Mouse (Mus musculus) left cerebral cortex, postnatal 10 days (tissue): Measurements from ENCODE around the gene Tfpi2. TPM values are rescaled to one million over a fixed set of nuclear protein-coding genes. Genes with fewer than 3 reads are reported as not detected.

Experiments
- DNase-seq, 2 experiments: peaks; one replicate each; pipeline ENCODE4 v3.0.0; 2021 to 2022; ENCODE audit warnings: low spot score in 2 of 2, mixed read lengths in 1 of 2; ENCODE audit errors: extremely low spot score in 1 of 2
- intact Hi-C: fragments of 180-260 bp; cut with DNase I; formaldehyde crosslinking; loops from one replicate; pipeline ENCODE4 v1.15.1; 2025
- total RNA-seq, 2 experiments: library from RNA; stranded (reverse); gene quantifications; 2 replicates each; pipeline ENCODE4 v1.2.3; 2021

Tfpi2 gene
- total RNA-seq, 2 experiments from 2014 or later, result 0.21 to 0.22 TPM

- intact Hi-C loops, result no loop called here
- no peak for DNase-seq
These were observed 53.7 kb downstream of the Tfpi2 start for GRCm38 (mm10) chr6:3935048-3935447.

- intact Hi-C loops, result no loop called here
- DNase-seq, result no peak
These were observed 62.6 kb downstream of the Tfpi2 start for GRCm38 (mm10) chr6:3926140-3926539.

- DNase-seq, result peak in 1 of 2 experiments; percentile 1
- intact Hi-C loops, result no loop called here
These were observed 65.8 kb downstream of the Tfpi2 start for GRCm38 (mm10) chr6:3922870-3923269.

GRCm38 (mm10) chr6:3916015-3916414, 72.7 kb downstream of the Tfpi2 start:
- intact Hi-C loops, result no loop called here
- no peak for DNase-seq

Other genes starting within 250 kb of the Tfpi2 start
- gene Calcr, start 224.2 kb downstream of the Tfpi2 start, total RNA-seq, result under 1 TPM in 1 of 2 experiments, not detected in 1; 0.30 TPM
- gene Gngt1, start 4.9 kb upstream of the Tfpi2 start, total RNA-seq, result not detected
- gene Gng11, start 15.0 kb upstream of the Tfpi2 start, total RNA-seq, result 10 to 100 TPM in 1 of 2 experiments, 1 to 10 TPM in 1; 8.7 to 11.7 TPM
- 10 to 100 TPM; 19.1 to 21.9 TPM for gene Bet1, start 98.1 kb upstream of the Tfpi2 start, total RNA-seq